Mouse (Mus musculus): ENCODE results near the gene Myd88. TPM values are rescaled to one million over a fixed set of nuclear protein-coding genes. Genes with fewer than 3 reads are reported as not detected.

Gene Myd88
- polyA plus RNA-seq, 1 experiment from 2014 or later: 43.1 TPM

DNA sequence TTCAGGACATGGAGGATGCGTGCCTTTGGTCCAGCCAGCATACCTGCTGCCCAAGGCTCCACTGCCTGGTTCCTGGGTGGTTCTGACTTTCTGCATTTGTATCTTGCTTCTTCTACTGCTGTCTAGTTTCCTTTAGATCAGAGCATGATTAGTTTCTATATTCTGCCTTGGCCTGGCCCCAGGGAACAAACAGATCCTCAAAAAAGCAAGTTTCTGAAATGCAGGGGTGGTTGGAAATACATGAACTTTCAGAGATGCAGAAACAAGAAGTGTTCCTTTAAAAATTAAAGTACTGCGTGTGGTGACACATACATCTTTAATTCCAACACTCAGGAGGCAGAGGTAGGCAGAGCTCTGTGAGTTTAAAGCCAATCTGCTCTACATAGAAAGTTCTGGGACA lies 6.4 kb downstream of the Myd88 start:
- Histone ChIP-seq H3K36me3 (ENCODE audit: inconsistent target) (peaks cover 16% of the 10 kb centered on the region; the same call in 1 of the 2 replicates), H3K4me3 (ENCODE audit: inconsistent target) (no peak overlapping the region), H3K27ac (peak overlapping the region; percentile 61), H3K79me2 (ENCODE audit: inconsistent target) (peaks cover 31% of the 10 kb centered on the region)
- WGBS (ENCODE audit: missing documents): 46% methylated on average over 2 of the region's 2 CpGs

- H3K79me2 ChIP-seq (ENCODE audit: inconsistent target): peaks cover 26% of the 10 kb centered on the region
- H3K27ac ChIP-seq: peak overlapping the region; percentile 61
- no peak overlapping the region for H3K4me3 ChIP-seq (ENCODE audit: inconsistent target)
- 2% methylated on average over 10 of the region's 10 CpGs for WGBS (ENCODE audit: missing documents)
- H3K36me3 ChIP-seq (ENCODE audit: inconsistent target): peaks cover 16% of the 10 kb centered on the region; the same call in 1 of the 2 replicates
These were observed 6.9 kb downstream of the Myd88 start for GRCm38 (mm10) chr9:119334324-119334723.

- no peaks in the 10 kb centered on the region for H3K79me2 ChIP-seq (ENCODE audit: inconsistent target)
- no peak overlapping the region for H3K4me3 ChIP-seq (ENCODE audit: inconsistent target)
- H3K36me3 ChIP-seq (ENCODE audit: inconsistent target): no peaks in the 10 kb centered on the region
- WGBS (ENCODE audit: missing documents): 84% methylated on average over 15 of the region's 15 CpGs
- H3K27ac ChIP-seq: no peak overlapping the region
These were observed 10.8 kb downstream of the Myd88 start for GRCm38 (mm10) chr9:119330186-119330963.

DNA sequence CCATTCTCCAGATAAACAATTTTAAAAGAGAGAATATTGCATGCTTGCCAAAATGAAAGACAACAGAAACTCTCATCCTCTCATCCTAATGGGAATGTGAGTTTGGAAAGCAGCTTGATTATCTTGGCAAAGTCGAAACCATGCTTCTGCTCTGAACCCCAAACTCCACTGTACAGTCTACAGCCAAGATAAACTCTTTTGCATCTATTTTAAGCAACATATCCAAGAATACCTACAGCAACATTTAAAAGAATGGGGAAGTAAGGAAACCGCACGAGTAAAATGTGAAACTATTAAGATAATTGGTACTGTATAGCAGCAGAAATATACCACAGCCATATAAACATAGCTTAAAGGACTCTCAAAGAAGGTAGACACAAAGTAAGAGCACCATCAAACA lies 12.7 kb downstream of the Myd88 start:
- Histone ChIP-seq H3K36me3 (ENCODE audit: inconsistent target) (no peaks in the 10 kb centered on the region), H3K4me3 (ENCODE audit: inconsistent target) (no peak overlapping the region), H3K79me2 (ENCODE audit: inconsistent target) (no peaks in the 10 kb centered on the region), H3K27ac (no peak overlapping the region)
- 6% methylated on average over 3 of the region's 3 CpGs for WGBS (ENCODE audit: missing documents)

GRCm38 (mm10) chr9:119324130-119324529 lies 17.1 kb downstream of the Myd88 start:
- WGBS (ENCODE audit: missing documents): 7% methylated on average over 1 of the region's 1 CpGs
- Histone ChIP-seq H3K36me3 (ENCODE audit: inconsistent target) (no peaks in the 10 kb centered on the region), H3K27ac (peak overlapping the region; percentile 93), H3K79me2 (ENCODE audit: inconsistent target) (peaks cover 27% of the 10 kb centered on the region), H3K4me3 (ENCODE audit: inconsistent target) (no peak overlapping the region)

- H3K27ac ChIP-seq: peak overlapping the region; percentile 93
- H3K36me3 ChIP-seq (ENCODE audit: inconsistent target): no peaks in the 10 kb centered on the region
- 7% methylated on average over 9 of the region's 9 CpGs for WGBS (ENCODE audit: missing documents)
- H3K4me3 ChIP-seq (ENCODE audit: inconsistent target): peak overlapping the region; percentile 78
- H3K79me2 ChIP-seq (ENCODE audit: inconsistent target): peaks cover 36% of the 10 kb centered on the region
These were observed 18.0 kb downstream of the Myd88 start for GRCm38 (mm10) chr9:119323260-119323645.

DNA sequence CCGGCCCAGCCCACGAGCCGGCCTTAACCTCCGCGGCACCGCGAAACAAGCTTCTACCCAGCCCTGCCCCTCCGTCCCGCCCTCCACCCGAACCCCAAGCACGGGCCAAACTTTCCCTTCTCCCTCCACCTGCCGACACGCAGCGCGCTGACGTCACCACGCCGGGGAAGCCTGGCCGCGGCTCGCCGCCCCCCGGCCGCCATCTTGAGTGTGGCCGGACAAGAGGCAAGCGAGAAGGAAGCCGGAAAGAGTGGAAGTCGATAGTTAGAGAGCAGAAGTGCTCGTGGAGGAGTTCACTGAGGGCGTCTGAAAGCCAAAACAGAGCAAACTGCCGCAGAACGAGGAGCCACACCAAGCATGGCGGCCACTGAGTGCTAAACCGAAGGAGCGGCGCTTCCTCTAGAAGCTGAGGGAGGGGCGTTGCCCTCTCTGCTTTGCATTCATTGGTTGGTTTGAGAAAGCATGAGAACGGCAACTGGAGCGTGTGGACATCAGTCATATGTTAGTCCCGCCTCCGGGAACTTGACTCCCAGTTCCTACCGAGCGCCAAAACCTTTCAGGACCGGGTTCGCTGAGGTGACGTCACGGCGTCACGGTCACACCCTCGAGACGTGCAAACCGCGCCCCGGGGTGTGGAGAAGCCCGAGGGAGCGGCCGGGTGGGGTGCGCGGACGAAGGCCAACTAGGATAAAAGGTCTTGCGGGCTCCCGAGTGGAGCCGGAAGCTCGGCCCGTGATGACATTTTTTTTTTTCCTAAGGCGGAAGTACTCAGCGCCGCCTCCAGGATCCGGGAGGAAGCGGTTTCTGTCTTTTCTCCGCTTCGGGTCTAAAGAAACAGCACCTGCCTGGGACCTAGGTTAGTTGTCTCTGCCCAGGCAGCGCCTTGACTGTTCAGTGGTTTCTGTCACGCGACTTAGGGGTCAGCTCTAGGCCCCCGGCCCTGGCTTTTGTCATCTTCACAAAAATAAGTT lies 18.6 kb downstream of the Myd88 start, which contains the start of gene Oxsr1:
TSS of gene Oxsr1 (minus strand) at position 139 of the 971 bp plus-strand sequence.
- Histone ChIP-seq H3K79me2 (ENCODE audit: inconsistent target) (peaks cover 43% of the 10 kb centered on the region), H3K4me3 (ENCODE audit: inconsistent target) (peak within 1 kb of the TSS; percentile 78)

GRCm38 (mm10) chr9:119321392-119322229 lies 19.6 kb downstream of the Myd88 start:
- under 1% methylated on average over 57 of the region's 59 CpGs for WGBS (ENCODE audit: missing documents)
- Histone ChIP-seq H3K4me3 (ENCODE audit: inconsistent target) (peak overlapping the region; percentile 69), H3K79me2 (ENCODE audit: inconsistent target) (peaks cover 53% of the 10 kb centered on the region), H3K27ac (no peak overlapping the region), H3K36me3 (ENCODE audit: inconsistent target) (no peaks in the 10 kb centered on the region)

More for the DNA sequence above, 18.6 kb downstream of the Myd88 start, which contains the start of gene Oxsr1:
- Histone ChIP-seq H3K27ac (peak within 1 kb of the TSS; percentile 93), H3K36me3 (ENCODE audit: inconsistent target) (no peaks in the 10 kb centered on the region)
- WGBS (ENCODE audit: missing documents): under 1% methylated on average over 71 of the region's 76 CpGs

GRCm38 (mm10) chr9:119320946-119321345 lies 20.3 kb downstream of the Myd88 start:
- peaks cover 59% of the 10 kb centered on the region for H3K79me2 ChIP-seq (ENCODE audit: inconsistent target)
- peak overlapping the region; percentile 69 for H3K4me3 ChIP-seq (ENCODE audit: inconsistent target)
- 48% methylated on average over 7 of the region's 7 CpGs for WGBS (ENCODE audit: missing documents)
- no peaks in the 10 kb centered on the region for H3K36me3 ChIP-seq (ENCODE audit: inconsistent target)
- no peak overlapping the region for H3K27ac ChIP-seq

DNA sequence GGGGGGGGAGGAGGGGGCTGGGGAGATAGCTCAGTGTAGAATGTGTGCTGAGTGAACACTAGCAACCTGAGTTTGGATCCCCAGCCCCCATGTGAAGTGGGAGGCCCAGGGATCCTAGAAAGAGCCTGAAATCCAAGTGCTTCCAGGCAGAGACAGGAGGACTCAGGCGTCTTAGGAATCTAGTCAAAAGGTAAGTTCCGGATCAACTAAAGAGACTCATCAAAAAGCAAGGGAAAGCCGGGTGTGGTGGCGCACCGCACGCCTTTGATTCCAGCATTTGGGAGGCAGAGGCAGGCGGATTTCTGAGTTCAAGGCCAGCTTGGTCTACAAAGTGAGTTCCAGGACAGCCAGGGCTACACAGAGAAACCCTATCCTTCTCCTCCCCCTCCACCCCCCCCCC lies 20.8 kb downstream of the Myd88 start:
- no peak overlapping the region for H3K27ac ChIP-seq

GRCm38 (mm10) chr9:119318891-119319290 lies 22.3 kb downstream of the Myd88 start:
- no peak overlapping the region for H3K27ac ChIP-seq
- 100% methylated on average over 1 of the region's 1 CpGs for WGBS (ENCODE audit: missing documents)
- H3K79me2 ChIP-seq (ENCODE audit: inconsistent target): peaks cover 80% of the 10 kb centered on the region
- no peaks in the 10 kb centered on the region for H3K36me3 ChIP-seq (ENCODE audit: inconsistent target)
- no peak overlapping the region for H3K4me3 ChIP-seq (ENCODE audit: inconsistent target)

More for the DNA sequence above, 20.8 kb downstream of the Myd88 start:
- H3K79me2 ChIP-seq (ENCODE audit: inconsistent target): peaks cover 64% of the 10 kb centered on the region
- no peak overlapping the region for H3K4me3 ChIP-seq (ENCODE audit: inconsistent target)
- H3K36me3 ChIP-seq (ENCODE audit: inconsistent target): no peaks in the 10 kb centered on the region
- 95% methylated on average over 6 of the region's 7 CpGs for WGBS (ENCODE audit: missing documents)

GRCm38 (mm10) chr9:119313096-119313495 lies 28.1 kb downstream of the Myd88 start:
- Histone ChIP-seq H3K79me2 (ENCODE audit: inconsistent target) (peaks cover 100% of the 10 kb centered on the region), H3K4me3 (ENCODE audit: inconsistent target) (no peak overlapping the region), H3K36me3 (ENCODE audit: inconsistent target) (no peaks in the 10 kb centered on the region), H3K27ac (no peak overlapping the region)
- 93% methylated on average over 9 of the region's 10 CpGs for WGBS (ENCODE audit: missing documents)

GRCm38 (mm10) chr9:119309067-119309466 lies 32.1 kb downstream of the Myd88 start:
- Histone ChIP-seq H3K79me2 (ENCODE audit: inconsistent target) (peaks cover 96% of the 10 kb centered on the region), H3K27ac (no peak overlapping the region), H3K36me3 (ENCODE audit: inconsistent target) (0 out of 2 replicates have a peak, but pooled peaks cover 6% of the 10 kb centered on the region), H3K4me3 (ENCODE audit: inconsistent target) (no peak overlapping the region)
- 79% methylated on average over 1 of the region's 1 CpGs for WGBS (ENCODE audit: missing documents)

- no peak overlapping the region for H3K4me3 ChIP-seq (ENCODE audit: inconsistent target)
- no peak overlapping the region for H3K27ac ChIP-seq
- peaks cover 64% of the 10 kb centered on the region for H3K79me2 ChIP-seq (ENCODE audit: inconsistent target)
- 0 out of 2 replicates have a peak, but pooled peaks cover 8% of the 10 kb centered on the region for H3K36me3 ChIP-seq (ENCODE audit: inconsistent target)
- 90% methylated on average over 3 of the region's 7 CpGs for WGBS (ENCODE audit: missing documents)
These were observed 35.3 kb downstream of the Myd88 start for GRCm38 (mm10) chr9:119305863-119306262.

Data from macrophage (primary cell).